Mouse (Mus musculus) MEL (cell line): Measurements from ENCODE around the gene Sf3b5. TPM values are rescaled to one million over a fixed set of nuclear protein-coding genes. Genes with fewer than 3 reads are reported as not detected.

Experiments used
- DNase-seq: peaks from one replicate; pipeline ENCODE4 v3.0.0; 2011; ENCODE audit warnings: low read depth, low spot score
- H3K27ac ChIP-seq: 2 replicates; pipeline ENCODE4 v1.5.1; 2012; ENCODE audit warnings: low read depth, mild to moderate bottlenecking, control low read depth, low read length, moderate library complexity; ENCODE audit not compliant: control insufficient read depth
- H3K27me3 ChIP-seq, 2 experiments: fragments of 150-350 bp in 1 of 2; sonication (generic) in 1 of 2; 2 replicates each; pipeline ENCODE4 v1.6.1; 2012; ENCODE audit warnings: low read length in 2 of 2, mild to moderate bottlenecking in 2 of 2, improper control_type of control experiment in 1 of 2, moderate library complexity in 1 of 2; ENCODE audit not compliant: insufficient read depth in 2 of 2, control insufficient read depth in 1 of 2
- H3K36me3 ChIP-seq, 2 experiments: 2 replicates each; pipeline ENCODE4 v1.6.1; 2012 to 2014; ENCODE audit warnings: low read length in 2 of 2, improper control_type of control experiment in 1 of 2, inconsistent platforms in 1 of 2, mild to moderate bottlenecking in 1 of 2; ENCODE audit not compliant: insufficient read depth in 2 of 2, control insufficient read depth in 1 of 2
- H3K4me1 ChIP-seq, 2 experiments: fragments of 150-350 bp in 1 of 2; sonication (generic) in 1 of 2; 2 replicates each; pipeline ENCODE4 v1.6.1; 2012; ENCODE audit warnings: low read length in 2 of 2, improper control_type of control experiment in 1 of 2, mild to moderate bottlenecking in 1 of 2; ENCODE audit not compliant: insufficient read depth in 2 of 2, control insufficient read depth in 1 of 2
- H3K4me3 ChIP-seq, 2 experiments: fragments of 150-350 bp in 1 of 2; sonication (generic) in 1 of 2; 2 replicates each; pipeline ENCODE4 v1.5.1; 2012; ENCODE audit warnings: low read depth in 2 of 2, low read length in 2 of 2, mild to moderate bottlenecking in 2 of 2, moderate library complexity in 2 of 2, control low read depth in 1 of 2, improper control_type of control experiment in 1 of 2; ENCODE audit not compliant: control insufficient read depth in 1 of 2, insufficient read depth in 1 of 2
- H3K79me2 ChIP-seq: 2 replicates; pipeline ENCODE4 v1.6.1; 2012; ENCODE audit warnings: mild to moderate bottlenecking, low read length, moderate library complexity; ENCODE audit not compliant: control insufficient read depth, poor library complexity, insufficient read depth
- H3K9ac ChIP-seq: 2 replicates; pipeline ENCODE4 v1.6.1; 2012; ENCODE audit warnings: low read depth, mild to moderate bottlenecking, control low read depth, low read length, moderate library complexity; ENCODE audit not compliant: control insufficient read depth, poor library complexity, severe bottlenecking
- H3K9me3 ChIP-seq: fragments of 150-350 bp; sonication (generic); replicated peaks from 2 replicates; pipeline ENCODE4 v1.6.1; 2012; ENCODE audit warnings: mild to moderate bottlenecking, low read length, improper control_type of control experiment, moderate library complexity; ENCODE audit not compliant: insufficient read depth
- CTCF ChIP-seq, 3 experiments: IDR thresholded peaks in 2 of 3; conservative IDR thresholded peaks in 1 of 3; 2 replicates each; pipeline ENCODE4 v1.5.1; 2011 to 2012; ENCODE audit warnings: low read length in 3 of 3, low read depth in 2 of 3, mild to moderate bottlenecking in 2 of 3, improper control_type of control experiment in 1 of 3, inconsistent platforms in 1 of 3, mixed read lengths in 1 of 3, moderate library complexity in 1 of 3; ENCODE audit not compliant: control insufficient read depth in 1 of 3, insufficient read depth in 1 of 3, poor library complexity in 1 of 3, severe bottlenecking in 1 of 3
- E2F4 ChIP-seq: IDR thresholded peaks from 2 replicates; pipeline ENCODE4 v1.6.1; 2011; ENCODE audit warnings: low read depth, low read length, improper control_type of control experiment, borderline replicate concordance
- EP300 ChIP-seq, 2 experiments: IDR thresholded peaks; 2 replicates each; pipeline ENCODE4 v1.6.1; 2011; ENCODE audit warnings: improper control_type of control experiment in 2 of 2, low read length in 2 of 2, low read depth in 1 of 2, mild to moderate bottlenecking in 1 of 2
- ETS1 ChIP-seq: IDR thresholded peaks from 2 replicates; pipeline ENCODE4 v1.6.1; 2012; ENCODE audit warnings: low read depth, mild to moderate bottlenecking, inconsistent platforms, low read length, improper control_type of control experiment, moderate library complexity
- GATA1 ChIP-seq: IDR thresholded peaks from 2 replicates; pipeline ENCODE4 v1.6.1; 2011; ENCODE audit warnings: low read depth, low read length, improper control_type of control experiment
- HCFC1 ChIP-seq: IDR thresholded peaks from 2 replicates; pipeline ENCODE4 v1.6.1; 2012; ENCODE audit warnings: low read depth, mild to moderate bottlenecking, inconsistent platforms, low read length, improper control_type of control experiment, moderate library complexity
- KAT2A ChIP-seq: conservative IDR thresholded peaks from 2 replicates; pipeline ENCODE4 v1.6.1; 2012; ENCODE audit warnings: low read depth, low read length, improper control_type of control experiment, inconsistent platforms
- MEF2A ChIP-seq: IDR thresholded peaks from 2 replicates; pipeline ENCODE4 v1.6.1; 2014; ENCODE audit warnings: low read depth, mild to moderate bottlenecking, inconsistent platforms, low read length, improper control_type of control experiment; ENCODE audit not compliant: poor library complexity, insufficient replicate concordance, severe bottlenecking; ENCODE audit errors: extremely low read depth
- MYB ChIP-seq: IDR thresholded peaks from 2 replicates; pipeline ENCODE4 v1.6.1; 2011; ENCODE audit warnings: mild to moderate bottlenecking, low read depth, low read length, improper control_type of control experiment
- NELFE ChIP-seq: IDR thresholded peaks from 2 replicates; pipeline ENCODE4 v1.6.1; 2011; ENCODE audit warnings: low read depth, low read length, improper control_type of control experiment
- NRF1 ChIP-seq: IDR thresholded peaks from 2 replicates; pipeline ENCODE4 v1.6.1; 2014; ENCODE audit warnings: low read depth, mild to moderate bottlenecking, inconsistent platforms, low read length, improper control_type of control experiment, moderate library complexity; ENCODE audit not compliant: poor library complexity, insufficient read depth, severe bottlenecking
- RAD21 ChIP-seq: IDR thresholded peaks from 2 replicates; pipeline ENCODE4 v1.6.1; 2011; ENCODE audit warnings: mild to moderate bottlenecking, low read depth, low read length, improper control_type of control experiment
- SIN3A ChIP-seq: IDR thresholded peaks from 2 replicates; pipeline ENCODE4 v1.6.1; 2012; ENCODE audit warnings: low read length, improper control_type of control experiment, inconsistent platforms
- TCF12 ChIP-seq: IDR thresholded peaks from 2 replicates; pipeline ENCODE4 v1.6.1; 2014; ENCODE audit warnings: low read depth, mild to moderate bottlenecking, inconsistent platforms, low read length, improper control_type of control experiment, moderate library complexity
- USF2 ChIP-seq, 2 experiments: IDR thresholded peaks; 2 replicates each; pipeline ENCODE4 v1.6.1; 2011 to 2012; ENCODE audit warnings: improper control_type of control experiment in 2 of 2, low read length in 2 of 2, borderline replicate concordance in 1 of 2, inconsistent platforms in 1 of 2, low read depth in 1 of 2, mild to moderate bottlenecking in 1 of 2; ENCODE audit not compliant: insufficient read depth in 1 of 2
- ZC3H11A ChIP-seq: IDR thresholded peaks from 2 replicates; pipeline ENCODE4 v1.6.1; 2012; ENCODE audit warnings: low read depth, mild to moderate bottlenecking, inconsistent platforms, low read length, improper control_type of control experiment
- ZKSCAN1 ChIP-seq: IDR thresholded peaks from 2 replicates; pipeline ENCODE4 v1.6.1; 2012; ENCODE audit warnings: low read depth, mild to moderate bottlenecking, inconsistent platforms, low read length, improper control_type of control experiment, moderate library complexity
- polyA plus RNA-seq, 2 experiments: library from polyadenylated mRNA; stranded (reverse) in 1 of 2; unstranded in 1 of 2; fragments of >175 nt in 1 of 2; fragments of >200 nt in 1 of 2; gene quantifications; 2 replicates each; pipeline versions ENCODE4 v1.2.1 to v1.2.4; 2012; ENCODE audit warnings: low replicate concordance in 2 of 2, low read depth in 1 of 2; ENCODE audit not compliant: insufficient read length in 2 of 2, insufficient read depth in 1 of 2, missing spikeins in 1 of 2
- total RNA-seq: library from RNA; depleted of rRNA; stranded (reverse); fragments of 300-350 nt; gene quantifications from 2 replicates; pipeline ENCODE4 v1.2.3, GENCODE M21; 2012

The Sf3b5 gene
- total and polyA plus RNA-seq, 3 experiments, result 16.6 to 57.4 TPM; not detected in 1

GRCm38 (mm10) chr10:12986943-12987342, 18.2 kb upstream of the Sf3b5 start:
- TF ChIP-seq GATA1 (peak; percentile 42; the same call in 1 of the 2 replicates), EP300 (IDR thresholded peaks at IDR 0.05; ENCODE audit: low read depth in 1 of 2, low read length in 2 of 2) (peak in 1 of 2 experiments; percentile 61; a peak in 2 of 4 replicates), ETS1 (peak; percentile 89), MEF2A (peak; percentile 87; the same call in 1 of the 2 replicates), NRF1 (no peak), ZC3H11A (no peak), SIN3A (peak; percentile 17; the same call in 1 of the 2 replicates), USF2 (IDR thresholded peaks at IDR 0.05; ENCODE audit: borderline replicate concordance in 1 of 2, insufficient read depth in 1 of 2, low read depth in 1 of 2, low read length in 2 of 2) (no peak), TCF12 (peak; percentile 86)
- peak overlapping the region; percentile 48 for H3K9ac ChIP-seq
- H3K4me1 ChIP-seq, result peaks cover 22 to 26% of the 10 kb centered on the region in 2 experiments
- no peaks in the 10 kb centered on the region for H3K27me3 ChIP-seq
- no peaks in the 10 kb centered on the region for H3K9me3 ChIP-seq
- peak overlapping the region; percentile 96 for H3K27ac ChIP-seq
- peak overlapping the region; percentile 19 to 42 for H3K4me3 ChIP-seq
- DNase-seq, result peak; percentile 74
- H3K79me2 ChIP-seq, result no peaks in the 10 kb centered on the region
- H3K36me3 ChIP-seq, result peaks cover 0 to 19% of the 10 kb centered on the region in 2 experiments; a peak in 2 of 4 replicates

- no peaks in the 10 kb centered on the region for H3K9me3 ChIP-seq
- no peak for DNase-seq
- H3K27me3 ChIP-seq, result no peaks in the 10 kb centered on the region
- H3K4me1 ChIP-seq, result peaks cover 7 to 12% of the 10 kb centered on the region in 2 experiments
- TF ChIP-seq RAD21, result no peak
- TF ChIP-seq KAT2A, result no peak
- no peak for TF ChIP-seq SIN3A
- no peak for TF ChIP-seq USF2 (IDR thresholded peaks at IDR 0.05; ENCODE audit: borderline replicate concordance in 1 of 2, insufficient read depth in 1 of 2, low read depth in 1 of 2, low read length in 2 of 2)
- no peak for TF ChIP-seq E2F4
- no peaks in the 10 kb centered on the region for H3K79me2 ChIP-seq
- H3K27ac ChIP-seq, result no peak overlapping the region
- peaks cover 0 to 6% of the 10 kb centered on the region in 2 experiments; a peak in 2 of 4 replicates for H3K36me3 ChIP-seq
- no peak overlapping the region for H3K9ac ChIP-seq
- H3K4me3 ChIP-seq, result no peak overlapping the region
Measured at GRCm38 (mm10) chr10:12991953-12992352, 13.2 kb upstream of the Sf3b5 start.

- Histone ChIP-seq H3K27me3 (no peaks in the 10 kb centered on the region), H3K9ac (no peak overlapping the region), H3K36me3 (no peaks in the 10 kb centered on the region), H3K79me2 (no peaks in the 10 kb centered on the region), H3K27ac (no peak overlapping the region), H3K4me1 (no peaks in the 10 kb centered on the region), H3K4me3 (no peak overlapping the region), H3K9me3 (no peaks in the 10 kb centered on the region)
- no peak for TF ChIP-seq CTCF (IDR thresholded peaks at IDR 0.05 in 2 of 3, conservative IDR thresholded peaks at IDR 0.05 in 1 of 3; ENCODE audit: control insufficient read depth in 1 of 3, insufficient read depth in 1 of 3, low read depth in 2 of 3, low read length in 3 of 3, poor library complexity in 1 of 3, severe bottlenecking in 1 of 3)
- TF ChIP-seq NELFE, result no peak
- no peak for TF ChIP-seq MYB
- no peak for TF ChIP-seq ZKSCAN1
- no peak for TF ChIP-seq HCFC1
- DNase-seq, result no peak
Measured at GRCm38 (mm10) chr10:12993411-12994039, 11.6 kb upstream of the Sf3b5 start.
